Mouse (Mus musculus) large intestine, adult 2 months (tissue): Measurements from ENCODE around the gene Fam209. TPM values are rescaled to one million over a fixed set of nuclear protein-coding genes. Genes with fewer than 3 reads are reported as not detected.

Experiments
- DNase-seq: peaks from one replicate; pipeline ENCODE4 v3.0.0-alpha.2; 2012; ENCODE audit warnings: low read depth, low spot score
- WGBS: fragments of 180-500 bp; shearing (Covaris S2); methylation state at CpG from one replicate; pipeline ENCODE4 v1.1.7; 2018; 5-methylcytosine and 5-hydroxymethylcytosine counted together
- polyA plus RNA-seq: library from polyadenylated mRNA; depleted of rRNA; stranded (reverse); fragments of >200 nt; gene quantifications from 2 replicates; pipeline ENCODE4 v1.2.3, GENCODE M21; 2012; rRNA removed

The Fam209 gene
- polyA plus RNA-seq, 1 experiment: 0.35 TPM

DNA sequence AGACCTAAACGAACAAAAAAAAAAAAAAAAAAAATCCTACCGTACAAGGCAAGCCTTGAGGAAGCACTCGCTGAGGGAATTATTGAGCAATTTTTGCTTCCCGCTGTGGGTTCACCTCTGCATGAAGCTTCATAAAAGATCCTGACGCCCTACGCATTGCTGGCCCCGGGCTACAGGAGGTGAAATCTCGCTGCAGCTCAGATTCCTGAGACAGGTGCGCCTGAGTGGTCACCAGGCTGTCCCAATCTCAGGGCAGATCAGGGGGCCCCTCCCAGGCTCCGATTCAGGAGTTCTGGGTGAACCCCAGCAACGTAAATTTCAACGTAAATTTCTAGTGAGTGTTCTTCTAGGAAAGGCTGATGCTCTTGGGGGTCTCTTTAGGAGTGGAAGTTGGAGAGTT, 50.2 kb downstream of the Fam209 start:
- WGBS: 72% methylated on average over 12 of the region's 12 CpGs
- no peak for DNase-seq

Other genes with a start within 250 kb of the Fam209 start
- gene Mc3r, start 224.0 kb upstream of the Fam209 start, polyA plus RNA-seq: not detected in 2 replicates
- 11.2 and 15.1 TPM in 2 replicates for gene Fam210b, start 127.0 kb upstream of the Fam209 start, polyA plus RNA-seq
- 24.9 and 29.3 TPM in 2 replicates for gene Aurka, start 102.0 kb upstream of the Fam209 start, polyA plus RNA-seq
- 22.2 and 34.4 TPM in 2 replicates for gene Cstf1, start 101.8 kb upstream of the Fam209 start, polyA plus RNA-seq
- 0.50 and 1.1 TPM in 2 replicates for gene Cass4, start 78.7 kb upstream of the Fam209 start, polyA plus RNA-seq
- gene Rtf2, start 32.0 kb upstream of the Fam209 start, polyA plus RNA-seq: 44.6 and 44.8 TPM in 2 replicates
- gene Gcnt7, start 13.9 kb upstream of the Fam209 start, polyA plus RNA-seq: not detected in 2 replicates
- not detected in 2 replicates for gene Tfap2c, start 77.1 kb downstream of the Fam209 start, polyA plus RNA-seq